Mouse (Mus musculus): ENCODE results near the gene Gpr153. TPM values are rescaled to one million over a fixed set of nuclear protein-coding genes. Genes with fewer than 3 reads are reported as not detected.
A peak's percentile ranks its signal among the peaks of the same experiment; 100 is the strongest.

The Gpr153 gene
- polyA plus RNA-seq, 1 experiment from 2014 or later, result 13.9 TPM

DNA sequence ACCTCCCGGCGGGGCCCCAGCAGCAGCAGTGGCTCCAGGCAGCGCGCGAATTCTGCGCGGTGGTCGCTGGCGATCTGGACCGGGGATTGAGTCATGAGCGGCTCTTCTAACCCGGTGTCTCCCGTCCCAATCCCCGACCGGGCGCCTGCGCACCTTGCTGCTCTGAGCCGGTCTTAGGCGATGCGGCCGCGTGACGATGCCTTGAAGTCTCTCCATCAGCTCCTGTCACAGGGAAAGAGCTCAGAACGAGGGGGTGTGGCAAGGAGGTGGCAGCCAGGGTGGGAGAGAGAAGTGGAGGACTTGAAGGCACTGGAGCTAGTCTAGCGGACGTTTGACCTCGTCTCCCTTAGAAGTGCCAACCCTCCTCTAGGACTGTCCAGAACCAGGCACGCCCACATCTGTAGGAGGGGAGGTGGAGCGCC, 39.2 kb downstream of the Gpr153 start:
- H3K9me3 ChIP-seq, result no peaks in the 10 kb centered on the region
- H3K36me3 ChIP-seq, result peaks cover 5% of the 10 kb centered on the region
- H3K4me2 ChIP-seq (replicated peaks), result peak overlapping the region; percentile 59
- no peak overlapping the region for H3K27ac ChIP-seq
- peak; percentile 32; the same call in 1 of the 2 replicates for ATAC-seq (ENCODE audit: low FRiP score, low read depth)
- peaks cover 21% of the 10 kb centered on the region for H3K4me1 ChIP-seq
- peaks cover 92% of the 10 kb centered on the region for H3K27me3 ChIP-seq (replicated peaks)
- 0% methylated on average over 29 of the region's 29 CpGs for WGBS
- peak overlapping the region; percentile 26 for H3K4me3 ChIP-seq
- peak overlapping the region; percentile 26; the same call in 1 of the 2 replicates for H3K9ac ChIP-seq

DNA sequence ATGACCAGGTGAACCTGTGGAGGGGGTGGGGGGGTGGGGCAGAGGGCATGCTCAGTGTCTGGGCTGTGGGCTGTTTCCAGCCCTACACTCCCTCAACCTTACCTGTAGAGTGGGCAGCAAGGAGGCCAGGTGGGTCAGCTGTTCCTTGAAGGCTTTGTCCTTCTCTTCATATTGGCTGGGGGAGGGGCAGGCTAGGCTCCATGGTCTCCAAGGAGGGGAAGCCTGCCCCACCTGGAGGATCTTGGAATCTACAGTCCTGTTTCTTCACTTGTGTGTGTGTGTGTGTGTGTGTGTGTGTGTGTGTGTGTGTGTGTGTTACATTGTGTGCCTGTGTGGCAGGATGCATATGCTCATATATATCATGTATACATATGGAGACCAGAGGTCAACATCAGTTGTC, 39.9 kb downstream of the Gpr153 start:
- H3K9me3 ChIP-seq, result no peaks in the 10 kb centered on the region
- H3K36me3 ChIP-seq, result no peaks in the 10 kb centered on the region
- H3K9ac ChIP-seq, result no peak overlapping the region
- peaks cover 99% of the 10 kb centered on the region for H3K27me3 ChIP-seq (replicated peaks)
- no peak overlapping the region for H3K4me3 ChIP-seq
- ATAC-seq (ENCODE audit: low FRiP score, low read depth), result no peak
- no peak overlapping the region for H3K27ac ChIP-seq
- H3K4me2 ChIP-seq (replicated peaks), result peak overlapping the region; percentile 59
- H3K4me1 ChIP-seq, result peaks cover 27% of the 10 kb centered on the region

DNA sequence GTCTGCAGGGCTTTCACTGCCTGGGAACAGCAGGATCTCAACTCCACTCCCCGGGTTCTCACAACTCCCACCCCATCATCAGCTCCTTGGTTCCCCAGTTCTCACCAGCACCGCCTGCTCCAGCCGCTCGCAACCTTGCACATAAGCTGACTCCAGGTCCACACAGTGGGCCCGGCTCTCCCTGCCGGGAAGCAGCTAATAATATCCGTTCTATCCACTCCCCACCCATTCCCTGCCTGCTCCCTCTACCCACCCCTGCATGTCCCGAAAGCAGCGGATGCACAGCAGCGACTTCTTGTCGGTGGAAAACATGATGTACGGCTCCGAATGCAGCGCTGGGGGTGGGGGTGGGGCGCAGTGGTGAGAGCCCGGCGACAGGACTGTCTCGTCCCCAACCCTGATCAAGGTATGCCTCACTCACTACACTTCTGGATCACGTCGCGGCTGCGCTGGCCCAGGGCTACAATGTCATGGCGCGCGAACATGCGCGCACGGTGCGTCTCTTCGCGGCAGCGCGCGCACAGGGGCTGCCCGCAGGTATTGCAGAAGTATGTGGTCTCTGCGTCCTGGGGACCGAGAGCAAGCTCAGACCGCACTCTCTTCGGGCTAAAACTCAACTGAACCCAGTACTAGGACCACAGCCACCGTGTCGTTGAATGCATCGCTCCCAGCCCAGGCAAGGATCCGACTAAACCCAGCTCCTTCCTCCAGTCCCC, 41.6 kb downstream of the Gpr153 start:
- Histone ChIP-seq H3K4me1 (peaks cover 29% of the 10 kb centered on the region), H3K4me2 (replicated peaks) (peak overlapping the region; percentile 55), H3K9me3 (no peaks in the 10 kb centered on the region), H3K4me3 (peak overlapping the region; percentile 22; the same call in 1 of the 2 replicates), H3K27me3 (replicated peaks) (peaks cover 84% of the 10 kb centered on the region), H3K9ac (no peak overlapping the region), H3K36me3 (no peaks in the 10 kb centered on the region), H3K27ac (no peak overlapping the region)
- 1% methylated on average over 43 of the region's 43 CpGs for WGBS
- ATAC-seq (ENCODE audit: low FRiP score, low read depth), result no peak

DNA sequence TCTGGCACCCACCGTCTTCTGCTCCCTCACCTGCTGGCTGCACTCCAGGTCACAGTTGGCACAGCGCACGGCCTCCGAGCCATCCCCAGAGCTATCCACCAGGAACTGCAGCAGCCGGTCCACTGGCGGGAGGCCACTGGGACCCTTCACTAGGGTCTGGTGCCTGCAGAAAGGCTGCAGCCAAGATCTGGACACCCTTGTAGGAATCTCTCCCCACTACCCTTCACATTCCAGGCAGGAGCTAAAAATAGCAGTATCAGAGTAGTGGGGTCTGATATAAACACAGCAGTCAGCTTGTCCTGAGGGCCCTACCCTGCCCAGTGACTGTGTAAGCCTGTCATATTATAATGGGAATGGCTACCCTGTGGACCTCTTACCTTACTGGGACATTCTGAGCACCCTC, 43.6 kb downstream of the Gpr153 start:
- Histone ChIP-seq H3K36me3 (no peaks in the 10 kb centered on the region), H3K27me3 (replicated peaks) (peaks cover 65% of the 10 kb centered on the region), H3K4me3 (no peak overlapping the region), H3K27ac (no peak overlapping the region), H3K4me2 (replicated peaks) (no peak overlapping the region), H3K9ac (no peak overlapping the region), H3K9me3 (no peaks in the 10 kb centered on the region), H3K4me1 (peaks cover 28% of the 10 kb centered on the region)
- ATAC-seq (ENCODE audit: low FRiP score, low read depth), result no peak
- WGBS, result 81% methylated on average over 6 of the region's 6 CpGs

DNA sequence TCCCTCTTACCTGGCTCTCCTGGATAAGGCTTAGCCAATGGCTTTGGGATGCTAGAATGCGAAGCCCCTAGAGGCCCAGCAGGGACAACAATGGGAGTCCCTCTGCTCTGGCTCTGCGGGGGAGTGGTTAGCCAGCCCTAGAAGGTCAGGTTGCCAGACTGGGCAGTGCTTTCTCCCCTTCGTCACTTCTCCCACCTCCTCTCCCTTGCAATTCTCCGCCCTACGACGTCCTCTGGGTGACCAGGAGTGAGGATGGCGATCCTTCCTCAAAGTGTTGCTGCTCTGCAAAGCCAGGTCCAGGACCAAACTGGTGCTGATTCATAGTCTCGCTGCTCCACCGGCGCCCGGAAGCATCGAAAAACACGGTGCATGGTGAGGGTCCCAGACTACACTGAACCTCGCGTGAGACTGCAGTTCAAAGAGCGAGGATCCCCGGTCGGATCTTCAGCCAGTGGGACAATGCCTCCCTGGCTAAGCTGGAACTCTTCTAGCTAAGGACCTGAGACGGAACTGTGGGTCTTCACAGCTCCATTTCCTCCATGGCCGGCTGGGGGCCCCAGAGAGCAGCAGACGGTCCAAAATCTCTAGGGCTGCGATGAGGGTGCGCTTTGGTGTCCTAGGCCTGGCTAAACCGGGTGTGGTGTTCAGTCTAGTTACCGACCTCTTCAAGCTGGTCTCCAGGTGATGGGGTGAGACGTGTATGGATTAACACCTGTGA, 44.6 kb downstream of the Gpr153 start, which contains the start of gene Rnf207:
Rnf207 (minus strand) TSS at position 477 of the 718 bp plus-strand sequence.
- H3K4me1 ChIP-seq, result peaks cover 18% of the 10 kb centered on the region

DNA sequence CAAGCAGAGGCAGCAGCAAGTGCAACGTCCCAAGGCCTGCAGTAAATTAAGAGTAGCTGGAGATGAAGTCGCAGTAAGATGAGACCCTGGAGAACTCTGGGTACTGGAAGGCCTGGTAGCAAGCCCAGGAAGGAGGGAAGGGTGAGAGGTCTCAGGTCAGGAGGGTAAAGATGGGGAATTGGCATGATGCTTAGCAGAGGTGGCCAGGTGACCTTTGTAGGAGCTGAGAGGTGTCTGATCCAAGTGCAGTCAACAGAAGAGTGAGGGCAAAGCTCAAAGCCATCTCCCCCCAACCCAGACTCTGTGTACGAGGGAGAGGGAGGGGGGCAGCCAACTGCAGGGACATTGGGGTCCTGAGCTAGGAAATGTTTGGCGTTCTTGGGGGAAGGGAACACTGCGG, 47.4 kb downstream of the Gpr153 start:
- WGBS, result 75% methylated on average over 5 of the region's 5 CpGs
- H3K4me2 ChIP-seq (replicated peaks), result no peak overlapping the region
- H3K27ac ChIP-seq, result no peak overlapping the region
- H3K9me3 ChIP-seq, result no peaks in the 10 kb centered on the region
- peaks cover 26% of the 10 kb centered on the region for H3K27me3 ChIP-seq (replicated peaks)
- H3K36me3 ChIP-seq, result no peaks in the 10 kb centered on the region
- ATAC-seq (ENCODE audit: low FRiP score, low read depth), result no peak
- no peak overlapping the region for H3K9ac ChIP-seq
- no peak overlapping the region for H3K4me3 ChIP-seq
- H3K4me1 ChIP-seq, result peaks cover 9% of the 10 kb centered on the region

More for the DNA sequence above, 44.6 kb downstream of the Gpr153 start, which contains the start of gene Rnf207:
- no peak within 1 kb of the TSS; the same call in 1 of the 2 replicates for H3K4me3 ChIP-seq
- H3K9ac ChIP-seq, result no peak within 1 kb of the TSS
- H3K27ac ChIP-seq, result no peak within 1 kb of the TSS
- no peaks in the 10 kb centered on the region for H3K36me3 ChIP-seq
- H3K4me2 ChIP-seq (replicated peaks), result peak within 1 kb of the TSS; percentile 46
- H3K27me3 ChIP-seq (replicated peaks), result peaks cover 54% of the 10 kb centered on the region
- WGBS, result 4% methylated on average over 26 of the region's 26 CpGs
- no peak for ATAC-seq (ENCODE audit: low FRiP score, low read depth)
- no peaks in the 10 kb centered on the region for H3K9me3 ChIP-seq

DNA sequence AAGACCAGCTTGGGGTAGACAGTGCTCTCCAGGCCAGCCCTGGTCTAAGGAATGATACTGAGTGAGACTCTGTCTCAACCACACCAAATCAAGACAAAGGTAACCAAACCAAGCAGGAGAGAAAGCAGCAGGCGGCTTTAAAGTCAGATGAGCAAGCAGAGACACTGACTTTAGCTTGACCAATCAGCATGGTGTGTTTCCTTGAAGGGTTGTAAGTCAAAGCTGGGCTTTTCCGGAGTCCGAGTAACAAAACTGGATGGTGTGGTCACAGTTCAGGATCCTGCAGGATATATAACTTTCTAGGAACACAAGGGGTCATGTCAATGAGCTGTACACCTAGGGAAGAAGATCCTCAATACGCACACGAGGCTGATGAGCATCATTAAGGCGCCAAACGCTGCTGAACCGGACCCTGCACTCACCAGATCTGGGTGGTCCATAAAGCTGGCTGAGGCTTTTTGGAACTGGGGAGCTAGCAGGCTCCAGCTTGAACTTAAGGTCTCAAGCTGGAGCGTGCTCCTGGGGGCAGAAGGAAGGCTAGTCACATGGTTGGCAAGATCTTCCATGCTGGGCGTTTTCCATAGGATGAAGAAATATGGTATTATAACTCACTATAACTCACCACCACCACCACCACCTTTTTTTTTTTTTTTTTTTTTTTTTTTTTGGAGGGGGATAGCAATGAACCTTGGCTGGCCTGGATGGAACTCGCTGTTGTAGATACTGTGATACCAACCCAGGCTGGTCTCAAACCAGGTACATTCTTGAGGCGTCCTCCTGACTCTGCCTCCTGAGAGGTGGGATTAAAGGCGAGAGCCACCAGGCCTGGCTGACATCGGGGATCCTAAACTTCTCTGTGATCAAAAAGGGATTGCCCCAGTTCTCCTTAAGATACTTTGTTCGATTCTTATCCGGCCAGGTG, 50.9 kb downstream of the Gpr153 start:
- peaks cover 14% of the 10 kb centered on the region for H3K4me1 ChIP-seq
- no peak overlapping the region for H3K27ac ChIP-seq
- H3K36me3 ChIP-seq, result peaks cover 17% of the 10 kb centered on the region
- WGBS, result 55% methylated on average over 16 of the region's 16 CpGs
- H3K9me3 ChIP-seq, result no peaks in the 10 kb centered on the region
- H3K4me2 ChIP-seq (replicated peaks), result peak overlapping the region; percentile 84
- H3K9ac ChIP-seq, result no peak overlapping the region
- no peak for ATAC-seq (ENCODE audit: low FRiP score, low read depth)
- H3K27me3 ChIP-seq (replicated peaks), result no peaks in the 10 kb centered on the region
- H3K4me3 ChIP-seq, result peak overlapping the region; percentile 96; the same call in 1 of the 2 replicates

DNA sequence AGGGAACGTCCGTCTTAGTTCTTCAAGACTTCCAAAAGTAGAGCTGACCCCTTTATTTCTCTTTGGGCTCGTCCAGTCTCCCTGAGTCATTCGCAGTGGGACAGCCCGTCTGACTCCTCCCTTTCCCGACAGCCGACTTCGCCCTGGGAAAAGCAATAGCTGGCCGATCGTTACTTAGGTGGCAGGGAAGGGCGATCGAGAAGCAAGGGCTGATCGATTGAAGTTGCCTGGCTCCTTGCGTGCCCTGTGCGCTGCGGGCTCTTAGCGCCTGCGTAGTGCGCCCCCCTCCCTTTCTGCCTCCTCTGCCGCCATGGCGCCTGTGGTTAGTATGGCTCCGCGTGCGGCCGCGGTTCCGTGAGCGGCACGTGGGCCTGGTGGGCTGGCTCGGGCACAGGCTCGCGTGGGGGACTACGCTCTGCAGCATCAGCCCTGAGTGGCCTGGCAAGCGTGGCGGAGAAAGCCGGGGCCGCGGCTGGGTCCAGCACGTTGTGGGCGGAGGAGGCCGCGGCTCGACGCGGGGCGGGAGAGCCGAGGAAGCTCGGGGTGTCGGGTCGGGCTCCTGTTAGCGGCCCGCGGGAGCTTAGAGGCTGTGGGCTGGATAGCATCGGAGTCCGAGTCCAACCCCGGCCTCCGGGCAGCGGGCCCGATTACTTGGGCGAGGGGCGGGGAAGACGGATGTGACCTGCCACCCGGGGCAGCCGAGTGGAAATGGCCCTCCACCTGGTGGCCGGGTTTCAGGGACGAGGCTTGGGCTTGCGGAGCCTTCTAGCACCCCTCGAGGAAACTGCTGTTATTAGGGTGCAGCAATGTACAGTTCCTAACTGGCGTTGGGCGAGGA, 51.8 kb downstream of the Gpr153 start, which contains the start of gene Rpl22:
Rpl22 (plus strand) TSS at position 169 of the 838 bp plus-strand sequence.
- Histone ChIP-seq H3K36me3 (peaks cover 26% of the 10 kb centered on the region), H3K9ac (peak within 1 kb of the TSS; percentile 91), H3K9me3 (no peaks in the 10 kb centered on the region), H3K4me2 (replicated peaks) (peak within 1 kb of the TSS; percentile 84), H3K4me1 (peaks cover 14% of the 10 kb centered on the region), H3K4me3 (peak within 1 kb of the TSS; percentile 96), H3K27ac (no peak within 1 kb of the TSS), H3K27me3 (replicated peaks) (no peaks in the 10 kb centered on the region)
- WGBS, result under 1% methylated on average over 66 of the region's 70 CpGs
- peak; percentile 94 for ATAC-seq (ENCODE audit: low FRiP score, low read depth)

DNA sequence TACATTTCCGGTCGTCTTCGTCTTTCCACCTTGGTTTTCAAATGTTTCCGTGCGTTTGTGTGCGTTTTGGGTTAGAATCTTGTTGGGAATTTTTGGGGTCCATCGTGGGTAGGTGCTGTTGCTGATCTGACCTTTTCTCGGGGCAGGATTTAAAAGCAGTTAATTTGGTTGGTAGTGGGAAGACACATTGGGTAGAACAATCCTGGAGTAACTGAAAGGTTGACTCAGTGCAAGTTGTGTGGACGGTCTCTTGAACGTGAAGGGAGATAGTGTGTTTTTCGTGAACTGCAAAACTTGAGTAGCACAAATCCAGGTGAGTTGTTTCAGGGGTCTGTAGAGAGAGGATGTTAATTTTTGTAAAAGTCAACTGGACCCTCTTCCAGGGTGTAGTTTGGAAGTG, 52.5 kb downstream of the Gpr153 start:
- Histone ChIP-seq H3K27me3 (replicated peaks) (no peaks in the 10 kb centered on the region), H3K9me3 (no peaks in the 10 kb centered on the region), H3K36me3 (peaks cover 34% of the 10 kb centered on the region), H3K27ac (no peak overlapping the region), H3K9ac (peak overlapping the region; percentile 91), H3K4me3 (peak overlapping the region; percentile 96), H3K4me2 (replicated peaks) (peak overlapping the region; percentile 84), H3K4me1 (peaks cover 14% of the 10 kb centered on the region)
- ATAC-seq (ENCODE audit: low FRiP score, low read depth), result no peak
- 1% methylated on average over 11 of the region's 11 CpGs for WGBS

DNA sequence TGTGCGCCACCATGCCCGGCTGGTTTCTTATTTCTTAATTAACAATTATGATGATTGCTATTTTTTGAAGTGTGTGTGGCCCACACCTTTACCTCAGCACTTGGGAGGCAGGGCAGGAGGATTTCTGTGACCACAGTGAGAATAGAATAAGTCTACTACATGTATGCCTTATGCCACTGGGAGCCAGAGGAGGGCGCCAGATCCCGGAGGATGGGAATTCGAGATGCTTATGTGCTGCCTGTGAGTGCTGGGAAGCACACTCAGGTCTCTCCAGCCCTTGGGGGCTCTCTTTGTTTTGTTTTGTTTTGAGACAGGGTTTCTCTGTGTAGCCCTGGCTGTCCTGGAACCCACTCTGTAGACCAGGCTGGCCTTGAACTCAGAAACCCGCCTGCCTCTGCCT, 54.7 kb downstream of the Gpr153 start:
- ATAC-seq (ENCODE audit: low FRiP score, low read depth), result no peak
- peaks cover 55% of the 10 kb centered on the region for H3K36me3 ChIP-seq
- no peak overlapping the region for H3K27ac ChIP-seq
- H3K9ac ChIP-seq, result no peak overlapping the region
- no peak overlapping the region for H3K4me2 ChIP-seq (replicated peaks)
- H3K27me3 ChIP-seq (replicated peaks), result no peaks in the 10 kb centered on the region
- peaks cover 14% of the 10 kb centered on the region for H3K4me1 ChIP-seq
- no peaks in the 10 kb centered on the region for H3K9me3 ChIP-seq
- no peak overlapping the region for H3K4me3 ChIP-seq
- WGBS, result 82% methylated on average over 6 of the region's 6 CpGs

DNA sequence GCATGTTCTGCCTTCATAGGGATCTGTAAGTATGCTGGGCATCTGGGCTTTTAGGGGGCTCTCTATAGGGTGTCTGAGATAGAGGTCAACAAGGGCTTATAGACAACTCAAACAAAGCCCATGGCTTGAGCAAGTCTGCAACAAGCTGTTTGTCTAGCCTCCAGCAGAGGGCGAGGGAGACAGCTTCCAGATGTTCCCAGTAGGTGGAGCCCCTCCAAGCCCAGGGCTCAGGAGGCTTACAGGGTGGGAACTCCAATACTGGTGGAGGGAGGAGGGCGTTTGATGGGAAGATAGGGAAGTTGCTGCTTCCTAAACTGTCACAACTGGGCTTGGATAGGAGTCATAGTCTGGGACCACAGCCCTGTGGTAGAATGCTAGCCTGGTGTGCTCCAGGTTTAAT, 58.9 kb downstream of the Gpr153 start:
- no peak overlapping the region for H3K4me2 ChIP-seq (replicated peaks)
- H3K9ac ChIP-seq, result no peak overlapping the region
- no peak overlapping the region for H3K4me3 ChIP-seq
- peaks cover 11% of the 10 kb centered on the region; the same call in 1 of the 2 replicates for H3K27me3 ChIP-seq (replicated peaks)
- H3K4me1 ChIP-seq, result no peaks in the 10 kb centered on the region
- peaks cover 71% of the 10 kb centered on the region for H3K36me3 ChIP-seq
- no peak overlapping the region for H3K27ac ChIP-seq
- H3K9me3 ChIP-seq, result no peaks in the 10 kb centered on the region
- 49% methylated on average over 2 of the region's 2 CpGs for WGBS
- ATAC-seq (ENCODE audit: low FRiP score, low read depth), result peak; percentile 42; the same call in 1 of the 2 replicates
